Mouse (Mus musculus) gastrocnemius, postnatal 10 days (tissue): ENCODE measurements at regions not wholly inside any gene's neighbourhood (a gene's known extent, or its start where the extent isn't known, plus 50 kb on each side); places are given as distances from the start of the nearest gene placed in this dataset.
"Not testable (repeated sequence)": the region's sequence is repeated elsewhere in the genome, so short reads cannot be mapped to it uniquely, and the experiment has no call there.

Experiments
- DNase-seq: peaks from one replicate; pipeline ENCODE4 v3.0.0; 2021; ENCODE audit warnings: mixed read lengths

DNA sequence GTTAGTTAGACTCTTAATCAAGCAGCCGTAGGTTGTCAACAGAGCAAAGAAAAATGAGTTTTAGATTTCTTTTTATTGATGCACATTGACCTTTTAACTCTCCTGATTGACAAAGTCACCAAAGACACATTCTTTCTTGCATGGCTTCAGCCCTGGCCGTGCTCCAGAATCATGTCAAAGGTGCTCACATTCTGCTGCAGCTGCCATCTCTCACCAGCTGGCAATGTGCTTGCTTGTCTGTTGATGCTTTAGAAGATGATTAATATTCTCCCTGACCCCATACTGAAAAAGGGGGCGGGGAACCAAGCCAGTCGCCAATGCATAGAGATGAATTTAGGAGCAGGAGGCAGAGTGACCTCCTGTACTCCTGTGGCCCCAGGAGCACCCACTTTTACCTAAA is 510.1 kb downstream of the Hace1 start:
- no peak for DNase-seq

DNA sequence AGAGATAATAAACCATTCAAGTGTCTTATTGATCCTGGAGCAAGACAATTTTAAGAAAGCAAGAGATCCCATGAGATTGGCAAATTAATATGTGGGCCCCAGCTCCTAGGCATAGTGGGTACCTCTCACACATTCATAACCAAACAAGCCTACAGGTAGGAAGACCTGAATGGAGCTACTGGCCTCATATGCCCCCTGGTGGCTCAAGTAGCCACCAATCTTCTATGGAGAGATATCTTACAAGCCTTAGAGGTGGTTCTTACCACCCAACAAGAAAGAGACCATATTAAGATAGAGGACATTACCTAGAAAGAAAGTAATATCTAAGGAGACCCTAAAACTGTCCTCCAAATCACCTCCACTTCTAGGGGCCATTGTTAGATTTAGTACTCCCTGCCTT is 523.2 kb downstream of the Hace1 start:
- DNase-seq: no peak

DNA sequence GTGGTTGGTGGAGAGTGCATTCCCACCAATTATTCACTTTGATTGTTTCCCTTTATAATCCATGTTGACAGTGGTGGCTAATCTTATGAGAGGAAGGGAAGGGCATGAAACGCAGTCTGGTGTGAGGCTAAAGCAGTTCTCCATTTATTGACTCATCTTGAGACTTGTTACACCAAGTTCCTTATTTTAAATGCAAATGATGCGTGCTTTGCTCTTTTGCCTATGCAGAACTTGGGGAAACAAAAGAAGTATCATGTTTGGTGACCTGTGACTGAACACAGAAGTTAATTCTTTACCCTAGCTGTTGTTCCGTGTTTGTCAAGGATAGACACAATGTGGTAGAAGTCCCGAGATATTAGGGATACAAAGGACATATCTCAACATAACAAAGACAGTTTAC is 531.2 kb downstream of the Hace1 start:
- DNase-seq: no peak

DNA sequence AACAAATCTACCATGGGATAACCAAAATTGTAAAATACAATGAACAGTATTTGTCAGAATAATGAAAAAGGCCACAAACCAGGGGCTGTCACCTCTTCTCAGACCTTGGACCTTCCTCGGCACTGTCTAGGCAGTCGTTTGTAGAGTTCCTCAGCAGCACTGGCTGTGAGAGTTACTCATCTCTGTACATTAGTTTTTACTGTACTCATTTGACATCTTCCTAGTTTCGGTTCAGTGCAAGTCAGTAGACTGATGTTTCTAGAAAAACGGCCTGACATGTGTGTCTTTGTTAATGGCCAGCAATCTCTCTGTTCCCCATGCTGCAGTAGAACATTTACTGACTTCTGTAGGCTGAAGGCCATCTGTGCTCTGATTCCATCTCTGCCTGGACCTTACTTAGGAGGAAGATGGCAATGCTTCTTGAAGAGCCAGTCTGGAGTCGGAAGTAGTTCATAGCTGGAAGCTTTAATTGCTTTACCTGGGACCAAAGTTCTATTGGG is 537.1 kb downstream of the Hace1 start:
- no peak for DNase-seq

DNA sequence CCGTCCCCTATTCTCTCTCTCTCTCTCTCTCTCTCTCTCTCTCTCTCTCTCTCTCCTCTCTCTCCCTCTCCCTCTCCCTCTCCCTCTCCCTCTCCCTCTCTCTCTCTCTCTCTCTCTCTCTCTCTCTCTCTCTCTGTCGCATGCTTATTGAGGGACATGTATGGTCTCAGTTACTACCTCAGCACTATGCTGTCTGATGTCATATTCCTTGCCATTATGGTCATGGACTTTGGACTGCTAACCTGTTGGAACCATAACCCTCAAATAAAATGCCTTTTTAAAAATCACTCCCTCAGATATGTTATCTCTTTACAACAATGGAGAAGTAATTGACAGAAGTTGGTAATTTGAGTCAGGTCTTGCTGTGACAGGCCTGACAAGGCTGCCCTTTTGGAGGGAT is 544.8 kb downstream of the Hace1 start:
- DNase-seq: not testable (repeated sequence)

DNA sequence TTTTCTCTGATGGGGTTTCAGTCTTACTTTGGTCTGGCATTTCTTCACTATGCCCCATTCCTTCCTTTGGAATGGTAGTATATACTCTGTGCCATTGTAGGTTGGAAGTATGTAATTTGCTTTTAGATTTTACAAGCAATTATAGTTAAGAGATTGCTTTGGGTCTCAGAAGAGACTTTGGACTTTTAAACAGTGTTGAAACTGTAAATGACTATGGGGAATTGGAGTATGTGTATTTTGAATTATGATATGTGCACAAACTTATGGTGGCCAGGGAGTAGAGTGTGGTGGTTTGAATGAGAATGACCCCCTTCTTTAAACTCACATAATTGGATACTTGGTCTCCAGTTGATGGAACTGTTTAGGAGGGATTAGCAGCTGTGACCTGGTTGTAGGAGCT is 546.2 kb downstream of the Hace1 start:
- no peak for DNase-seq

DNA sequence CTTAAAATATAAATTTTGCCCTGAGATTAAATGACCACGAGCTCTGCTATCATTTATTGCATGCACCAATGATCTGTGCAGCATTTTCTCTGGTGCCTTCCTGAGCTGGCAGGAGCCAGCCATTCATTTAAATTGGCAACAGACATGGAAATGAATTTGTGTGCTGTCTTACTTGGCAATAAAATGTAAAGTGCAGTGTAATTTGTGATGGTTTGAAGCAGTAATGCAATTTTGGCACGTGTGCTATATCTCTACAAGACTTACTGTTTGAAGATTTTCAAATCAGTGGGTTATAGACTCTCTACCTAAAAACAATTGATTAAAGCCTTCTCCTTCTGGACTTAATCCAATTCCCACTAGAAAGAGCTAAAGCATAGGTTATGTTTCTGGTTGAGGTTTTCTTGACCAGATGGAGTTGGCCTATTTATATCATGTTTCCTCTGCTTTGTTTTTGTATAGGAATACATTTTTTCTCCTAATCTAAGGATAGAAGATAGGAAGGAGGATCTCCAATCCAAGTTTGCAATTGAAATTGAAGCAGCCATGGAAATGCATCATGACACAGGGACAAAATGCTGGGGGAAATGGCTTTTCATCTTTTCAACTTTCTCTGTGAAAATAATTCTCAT is 557.6 kb downstream of the Hace1 start:
- DNase-seq: no peak

DNA sequence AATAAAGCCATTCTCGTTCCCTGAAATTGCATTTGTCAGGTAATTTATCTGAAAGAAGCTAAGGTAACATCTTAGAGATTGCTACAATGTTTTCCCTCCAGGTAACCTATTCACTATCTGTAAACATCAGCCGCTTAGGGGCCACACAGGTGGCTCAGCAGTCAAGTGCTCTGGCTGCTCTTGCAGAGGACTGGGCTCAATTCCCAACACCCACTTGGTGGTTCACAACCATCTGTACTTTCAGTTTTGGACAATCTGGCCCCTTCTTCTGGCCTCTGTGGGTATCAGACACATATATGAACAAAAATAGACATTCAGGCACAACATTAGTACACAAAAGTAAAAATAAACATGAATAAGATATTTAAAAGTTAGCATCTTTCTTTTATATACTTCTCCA is 596.4 kb downstream of the Hace1 start:
- DNase-seq: no peak

DNA sequence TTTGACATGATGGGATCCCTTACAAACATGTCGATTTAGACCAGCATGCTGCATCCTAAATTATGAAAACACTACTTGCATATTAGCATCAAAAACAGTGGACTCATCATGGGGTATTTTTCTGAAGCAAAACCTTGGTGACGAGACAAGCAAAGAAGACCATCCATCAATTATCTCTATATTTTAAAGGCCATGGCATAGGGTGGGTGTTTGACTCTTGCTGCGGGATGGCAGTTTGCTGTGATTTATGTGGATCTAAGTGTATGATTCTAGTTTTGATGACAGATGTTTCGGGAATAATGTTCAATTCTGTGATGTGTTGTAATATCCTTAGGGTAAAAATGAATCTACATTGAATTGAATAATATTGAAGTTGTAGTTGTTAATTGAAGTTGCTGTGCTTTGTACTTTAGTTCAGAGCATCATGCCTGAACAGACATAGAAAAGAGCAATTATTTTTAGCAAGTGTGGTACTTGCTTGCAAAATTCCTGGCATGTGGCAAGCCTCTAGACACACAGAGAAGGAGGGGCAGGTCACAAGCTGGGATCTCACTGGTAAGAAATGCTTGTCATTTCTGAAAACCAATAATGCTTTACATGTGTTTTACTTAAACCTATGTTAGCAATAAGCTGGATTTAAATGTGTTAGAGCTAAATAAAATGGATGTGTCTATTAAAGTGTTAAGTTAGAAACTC is 608.3 kb downstream of the Hace1 start:
- DNase-seq: no peak

DNA sequence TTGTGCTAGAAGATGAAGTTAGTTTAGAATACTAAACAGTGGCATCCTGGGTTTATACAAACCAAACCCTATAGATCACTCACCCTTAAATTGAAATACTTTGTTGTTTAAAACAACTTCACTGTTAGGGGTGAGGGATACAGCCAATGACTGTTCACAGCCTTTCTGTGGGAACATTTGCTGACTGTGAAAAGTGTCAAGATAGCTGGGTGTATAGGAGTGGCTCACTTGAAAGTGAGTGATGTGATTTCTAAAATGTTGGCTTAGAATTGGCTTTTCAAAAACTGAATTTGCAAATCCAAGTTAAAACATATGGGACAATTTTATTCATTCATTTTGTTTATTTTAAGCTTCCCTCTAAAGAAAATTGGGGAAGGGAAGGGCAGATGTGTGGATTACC is 616.5 kb downstream of the Hace1 start:
- DNase-seq: no peak

DNA sequence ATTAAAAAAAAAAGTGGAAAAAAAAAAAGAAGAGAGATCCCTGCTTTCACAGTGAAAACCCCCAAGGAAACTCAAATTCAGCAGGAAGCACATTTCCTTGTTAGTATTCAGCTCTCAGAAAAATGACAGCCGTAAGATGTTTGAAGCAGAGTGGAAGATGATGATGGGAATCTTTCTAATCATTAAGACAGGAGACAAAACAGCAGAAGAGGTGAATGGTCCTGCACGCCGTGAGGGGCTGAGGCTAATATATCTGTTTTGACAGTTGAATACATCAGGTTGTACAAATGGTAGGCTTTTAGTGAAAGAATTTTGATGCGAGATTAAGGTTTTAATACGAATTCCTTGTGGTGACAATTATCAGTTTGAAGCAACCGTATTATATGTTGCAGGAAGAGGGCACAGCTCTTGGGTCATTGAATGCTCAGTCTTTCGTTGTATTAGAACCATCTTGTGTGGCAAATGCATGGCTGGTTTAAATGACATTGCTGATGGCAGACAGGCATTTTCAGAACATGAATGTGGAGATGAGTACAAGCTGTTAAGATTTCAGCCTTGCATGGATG is 649.3 kb downstream of the Hace1 start:
- no peak for DNase-seq

DNA sequence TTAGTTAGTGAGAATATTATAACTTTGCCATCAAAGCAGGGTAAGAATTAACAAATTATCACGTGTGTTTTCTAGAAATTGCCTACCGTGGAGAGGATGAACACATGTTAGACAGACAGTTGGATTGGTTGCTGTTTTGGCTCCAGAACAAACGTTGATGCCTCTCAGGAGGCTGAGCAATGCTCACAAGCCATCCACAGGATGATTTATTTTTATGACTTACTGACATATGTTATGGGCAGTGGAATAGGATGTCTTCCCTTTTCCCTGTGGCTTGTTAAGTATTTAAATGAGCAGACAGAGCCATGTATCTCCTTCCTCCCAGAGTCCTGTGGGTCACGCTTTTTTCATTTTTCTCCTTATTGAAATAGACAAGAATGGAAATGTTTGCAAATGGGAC is 652.0 kb downstream of the Hace1 start:
- no peak for DNase-seq

DNA sequence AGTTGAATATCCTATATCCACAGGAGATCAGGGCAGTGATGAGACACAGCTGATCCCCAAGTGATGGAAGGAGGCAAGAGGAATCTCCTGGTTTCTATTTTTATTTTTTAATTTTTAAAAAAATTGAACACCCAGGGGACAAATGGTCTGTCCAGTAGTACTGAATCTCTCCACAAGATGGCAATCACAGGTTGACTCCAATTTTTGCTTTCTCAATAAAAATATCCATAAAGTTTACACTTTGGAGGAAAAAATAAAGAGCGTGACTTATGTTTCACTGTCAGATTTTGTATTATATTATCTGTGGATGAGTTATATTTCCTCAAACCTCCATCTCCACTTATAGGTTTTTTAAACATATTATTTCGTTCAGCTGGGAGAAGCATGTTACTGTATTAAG is 658.0 kb downstream of the Hace1 start:
- no peak for DNase-seq

DNA sequence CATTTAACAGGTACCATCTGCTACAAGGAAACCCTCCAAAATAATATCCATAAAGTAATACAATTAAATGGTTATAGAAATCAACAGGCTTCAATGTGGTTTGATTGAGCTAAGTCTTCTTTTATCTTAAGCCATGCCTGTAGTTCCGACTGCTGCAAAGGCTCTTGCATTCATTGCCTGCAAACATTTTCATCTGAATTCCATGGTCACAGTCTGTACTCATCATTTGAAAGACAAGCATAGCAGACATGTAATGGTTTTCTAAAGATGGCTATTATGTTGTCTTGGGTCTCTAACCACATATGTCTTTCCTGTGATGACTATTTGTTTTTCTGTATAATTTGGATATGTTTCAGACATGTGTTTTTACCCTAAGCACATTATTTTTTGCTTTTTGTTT is 677.9 kb downstream of the Hace1 start:
- DNase-seq: no peak

DNA sequence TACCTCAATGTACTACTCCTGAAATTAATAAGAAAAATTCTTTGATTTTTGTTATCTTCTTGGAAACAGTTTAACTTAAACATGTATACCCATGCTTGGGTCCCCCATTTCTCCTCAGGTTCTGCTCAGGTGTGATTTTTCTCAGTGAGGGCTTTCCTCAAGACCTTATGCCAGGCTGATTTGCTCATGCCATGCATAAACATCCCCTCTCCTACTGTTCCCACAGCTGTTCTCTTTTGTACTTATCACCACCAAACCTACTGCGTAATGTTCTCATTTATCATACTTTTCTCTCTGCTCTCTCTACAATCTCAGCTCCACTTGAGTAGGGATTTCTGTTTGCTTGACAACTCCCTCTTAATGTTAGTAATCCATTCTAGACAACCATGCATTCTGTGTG is 692.1 kb downstream of the Hace1 start:
- no peak for DNase-seq

DNA sequence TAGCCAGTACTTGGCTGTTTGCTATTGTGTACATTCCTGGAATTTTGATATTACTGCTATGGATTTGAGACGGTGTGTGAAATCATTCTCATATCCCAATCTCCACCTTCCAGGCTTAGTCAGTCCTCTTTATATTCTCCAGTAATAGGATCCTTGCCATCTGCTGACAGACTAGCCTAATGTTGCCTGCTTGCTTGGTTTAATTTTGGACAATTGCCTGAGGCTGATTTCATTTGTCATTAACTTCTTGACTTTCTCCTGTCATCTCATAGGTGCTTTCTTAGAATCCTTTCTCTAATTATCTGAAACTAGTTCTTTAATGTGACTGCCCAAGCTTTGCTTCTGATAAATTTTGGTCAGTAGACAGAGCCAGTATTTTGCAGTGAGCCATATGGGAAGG is 696.2 kb downstream of the Hace1 start:
- no peak for DNase-seq

DNA sequence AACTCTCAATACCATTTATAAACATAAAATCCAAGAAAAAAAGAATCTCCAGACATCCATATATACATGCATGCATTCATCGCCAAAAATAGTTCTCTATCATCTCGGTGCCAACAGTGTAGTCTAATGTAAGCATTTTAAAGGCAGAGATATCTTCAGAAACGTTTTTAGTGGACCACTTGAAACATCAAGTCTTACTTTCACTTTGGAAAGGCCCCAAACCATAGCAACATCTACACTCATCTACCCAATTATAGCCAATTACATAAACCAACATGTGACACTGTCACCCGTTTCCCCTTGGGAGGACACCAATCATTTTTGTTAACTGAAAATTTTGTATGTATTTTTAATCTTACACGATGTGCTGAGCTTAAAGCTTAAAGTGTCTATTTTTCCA is 716.7 kb downstream of the Hace1 start:
- DNase-seq: no peak

DNA sequence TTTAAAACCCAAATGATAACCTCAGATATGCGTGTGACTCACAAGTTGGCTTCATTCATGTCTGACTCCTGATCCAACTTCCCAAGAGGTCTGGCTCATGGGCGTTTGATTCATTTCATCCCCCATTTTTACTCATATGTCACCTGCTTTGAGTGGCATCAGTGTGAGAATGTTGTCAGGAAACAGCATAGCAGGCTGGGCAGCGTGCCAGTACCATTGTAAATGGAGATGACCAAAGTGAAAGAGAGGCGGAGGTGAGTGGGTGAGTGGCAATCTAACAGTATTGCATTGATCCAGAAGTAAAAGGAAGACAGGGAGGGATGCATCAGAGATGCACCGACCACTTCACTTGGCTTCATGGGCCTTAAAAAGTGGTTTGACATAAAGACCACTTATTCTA is 720.7 kb downstream of the Hace1 start:
- no peak for DNase-seq

DNA sequence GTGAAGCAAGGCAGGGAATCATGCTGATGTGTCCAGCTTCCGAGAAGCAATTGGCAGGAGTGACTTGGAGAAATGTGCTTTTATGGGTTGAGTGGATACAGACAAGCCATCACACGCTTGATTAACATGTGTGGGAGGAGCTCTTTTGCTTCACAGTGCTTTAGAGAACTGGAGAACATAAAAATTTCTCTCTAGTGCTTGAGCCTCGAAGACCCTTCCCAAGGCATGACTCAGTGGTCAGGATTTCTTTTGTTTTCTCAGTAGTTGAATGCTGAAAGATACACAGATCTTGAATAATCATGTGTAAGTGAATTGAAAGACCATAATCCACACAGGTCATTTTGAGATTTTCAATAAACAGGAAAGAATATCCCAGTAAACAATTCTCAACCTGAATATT is 721.9 kb downstream of the Hace1 start:
- no peak for DNase-seq

DNA sequence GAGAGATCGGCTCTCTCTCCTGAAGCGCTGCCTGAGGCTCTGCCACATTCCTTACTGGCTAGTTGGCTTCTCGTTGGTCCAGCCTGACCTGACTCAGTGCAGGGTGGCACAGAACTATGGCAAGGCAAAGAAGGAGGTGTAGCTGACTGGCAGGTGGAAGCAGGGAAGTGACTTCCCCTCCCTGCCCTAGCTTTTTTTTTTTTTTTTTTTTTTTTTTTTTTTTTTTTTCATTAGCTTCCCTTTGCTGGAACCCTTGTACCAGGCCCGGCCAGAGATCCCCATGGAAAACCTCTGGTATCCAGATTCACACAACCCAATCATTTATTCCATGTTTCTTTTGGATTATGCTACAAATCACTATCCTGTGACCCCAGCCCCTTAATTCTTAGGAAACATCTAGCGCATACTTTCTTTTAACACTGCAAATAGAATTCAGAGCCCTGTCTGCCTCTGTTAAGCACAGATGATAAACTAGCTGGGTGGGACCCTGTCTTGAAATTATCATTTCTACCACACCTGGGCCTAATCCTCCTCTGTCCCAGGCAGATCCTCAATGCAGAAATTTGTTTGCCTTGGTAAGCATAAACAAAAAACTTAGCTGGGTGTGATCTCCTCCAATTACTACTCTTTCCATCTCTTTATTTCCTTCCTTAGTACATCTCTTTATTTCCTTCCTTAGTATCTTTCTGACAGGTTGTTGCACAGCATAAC is 742.9 kb downstream of the Hace1 start:
- no peak for DNase-seq

DNA sequence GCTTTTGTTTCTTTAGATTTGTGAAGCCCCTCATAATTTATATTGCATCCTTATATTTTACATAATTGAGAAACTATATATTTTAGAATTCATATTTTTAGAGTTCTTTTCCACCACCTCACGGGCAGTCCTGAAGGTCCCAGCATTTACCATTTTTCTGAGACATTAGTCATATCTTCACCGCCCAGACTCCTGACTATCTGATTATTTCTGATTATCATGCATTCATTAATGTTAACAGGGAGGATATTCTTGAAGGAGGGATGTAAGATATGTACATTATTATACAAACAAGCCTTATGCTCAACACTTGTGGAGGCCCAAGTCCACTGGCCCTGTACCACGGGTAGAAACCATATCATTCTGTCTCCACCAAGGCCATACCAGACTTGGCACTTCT is 743.4 kb downstream of the Hace1 start:
- DNase-seq: no peak

DNA sequence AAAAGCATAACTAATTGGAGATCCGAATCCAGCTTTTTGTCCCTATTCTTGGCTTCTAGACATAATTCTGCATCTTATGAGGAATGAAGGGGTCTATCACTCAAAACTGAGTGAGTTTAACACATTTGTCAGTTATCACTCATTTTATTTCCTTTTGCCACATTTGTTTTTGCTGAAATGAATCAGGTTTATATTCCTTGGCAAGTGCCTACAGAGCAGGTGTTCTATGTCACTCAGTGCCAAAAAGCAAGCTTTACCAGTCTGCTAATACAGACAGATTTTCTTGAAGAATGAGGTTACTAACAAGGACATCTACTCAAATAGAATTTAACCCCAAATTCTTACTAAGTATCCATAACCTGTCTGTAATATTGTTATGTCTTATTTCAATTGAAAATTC is 751.4 kb downstream of the Hace1 start:
- DNase-seq: no peak

DNA sequence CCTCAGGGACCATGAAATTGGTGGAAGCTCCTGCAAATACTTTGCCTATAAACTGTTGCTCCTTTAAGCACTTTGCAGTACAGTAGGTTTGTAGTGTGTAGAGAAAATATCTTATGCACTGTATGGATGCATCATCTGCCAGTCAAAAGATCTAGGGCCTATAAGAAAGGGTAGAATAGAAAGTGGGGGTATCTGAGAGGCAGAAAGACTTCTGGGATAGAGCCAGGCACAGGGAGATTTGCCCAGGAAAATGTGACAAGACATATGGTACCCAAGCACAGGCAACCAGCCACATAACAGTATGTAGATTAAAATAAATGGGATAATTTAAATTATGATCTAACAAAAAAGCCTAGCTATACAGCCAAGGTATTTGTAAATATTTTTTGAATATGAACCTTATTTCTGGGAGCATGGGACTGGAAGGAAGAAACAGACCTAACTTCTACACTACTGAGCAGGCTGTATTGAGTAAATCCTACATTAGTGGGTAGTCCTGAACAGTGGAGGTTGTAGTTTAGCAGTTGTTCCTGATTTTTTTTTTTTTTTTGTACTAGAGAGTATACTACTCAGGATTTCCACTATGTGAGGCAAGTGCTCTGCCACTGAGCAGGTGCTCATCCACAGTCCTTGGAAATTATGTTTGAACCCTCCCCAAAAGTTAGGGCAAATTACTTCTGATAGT is 754.1 kb downstream of the Hace1 start:
- no peak for DNase-seq
